Mouse (Mus musculus): ENCODE measurements around the gene Tmem176b.
"Not testable (repeated sequence)": the region's sequence is repeated elsewhere in the genome, so short reads cannot be mapped to it uniquely, and the experiment has no call there.

Gene Tmem176b

DNA sequence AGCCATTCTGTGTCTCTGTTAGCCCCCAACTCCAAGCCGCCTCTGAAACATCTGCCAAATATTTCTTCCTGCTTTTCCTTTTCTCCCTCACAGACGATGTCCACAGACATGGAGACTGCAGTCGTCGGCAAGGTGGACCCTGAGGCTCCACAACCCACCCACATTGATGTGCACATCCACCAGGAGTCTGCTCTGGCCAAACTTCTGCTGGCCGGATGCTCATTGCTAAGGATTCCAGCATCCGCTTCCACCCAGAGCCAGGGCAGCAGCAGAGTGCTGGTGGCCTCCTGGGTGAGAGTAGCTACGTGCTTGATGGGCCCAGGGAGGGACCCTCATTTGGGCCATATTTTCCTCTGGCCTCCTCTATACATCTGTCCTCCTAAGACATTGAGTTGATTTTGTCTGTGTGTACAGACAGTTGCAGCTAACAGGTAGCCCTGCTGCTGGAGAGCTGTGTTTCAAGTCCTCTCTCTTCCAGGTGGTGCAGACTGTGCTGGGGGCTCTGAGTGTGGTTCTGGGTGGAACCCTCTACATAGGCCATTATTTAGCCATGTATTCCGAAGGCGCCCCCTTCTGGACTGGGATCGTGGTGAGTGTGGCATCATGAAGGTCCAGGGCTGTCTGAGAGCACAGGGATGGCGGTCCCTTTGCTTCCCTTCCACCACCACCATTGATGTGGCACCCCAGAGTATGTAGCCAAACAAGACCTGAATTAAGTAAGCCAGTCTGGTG, 981 bp upstream of the Tmem176b start:
- peak; percentile 61 for DNase-seq (ENCODE audit: low read depth, low spot score)

DNA sequence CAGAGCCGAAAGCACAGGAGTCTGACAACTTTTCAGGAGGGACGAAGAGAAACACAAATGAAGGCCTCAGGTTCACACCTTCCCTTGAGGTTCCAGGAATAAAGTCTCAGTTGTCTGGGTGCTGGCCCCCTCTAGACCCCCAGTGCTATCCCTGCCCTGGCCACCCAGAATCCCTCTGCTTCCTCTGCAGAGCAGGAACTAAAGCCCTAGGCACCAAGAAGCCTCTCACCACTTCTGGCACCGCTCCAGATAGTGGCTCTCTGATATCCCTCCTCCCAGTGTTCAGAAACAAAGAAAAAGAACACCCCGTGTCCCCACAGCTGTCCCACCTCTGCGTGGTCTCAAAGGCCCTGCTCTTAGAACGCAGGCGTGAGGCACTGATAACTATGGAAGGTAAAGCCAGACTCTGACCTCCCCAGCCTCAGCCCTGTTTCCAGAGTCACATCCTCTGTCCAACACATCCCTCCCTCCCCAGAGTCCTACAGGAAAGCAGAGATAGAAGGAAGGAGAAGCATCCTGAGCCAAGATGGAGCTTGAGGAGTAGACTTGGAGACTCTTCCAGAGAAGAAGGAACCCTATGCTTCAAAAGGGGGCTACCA, 826 bp downstream of the Tmem176b start, which contains the start of gene Tmem176a:
Tmem176a (plus strand) TSS at position 549 of the 599 bp plus-strand sequence.
- no peak for DNase-seq (ENCODE audit: low read depth, low spot score)

DNA sequence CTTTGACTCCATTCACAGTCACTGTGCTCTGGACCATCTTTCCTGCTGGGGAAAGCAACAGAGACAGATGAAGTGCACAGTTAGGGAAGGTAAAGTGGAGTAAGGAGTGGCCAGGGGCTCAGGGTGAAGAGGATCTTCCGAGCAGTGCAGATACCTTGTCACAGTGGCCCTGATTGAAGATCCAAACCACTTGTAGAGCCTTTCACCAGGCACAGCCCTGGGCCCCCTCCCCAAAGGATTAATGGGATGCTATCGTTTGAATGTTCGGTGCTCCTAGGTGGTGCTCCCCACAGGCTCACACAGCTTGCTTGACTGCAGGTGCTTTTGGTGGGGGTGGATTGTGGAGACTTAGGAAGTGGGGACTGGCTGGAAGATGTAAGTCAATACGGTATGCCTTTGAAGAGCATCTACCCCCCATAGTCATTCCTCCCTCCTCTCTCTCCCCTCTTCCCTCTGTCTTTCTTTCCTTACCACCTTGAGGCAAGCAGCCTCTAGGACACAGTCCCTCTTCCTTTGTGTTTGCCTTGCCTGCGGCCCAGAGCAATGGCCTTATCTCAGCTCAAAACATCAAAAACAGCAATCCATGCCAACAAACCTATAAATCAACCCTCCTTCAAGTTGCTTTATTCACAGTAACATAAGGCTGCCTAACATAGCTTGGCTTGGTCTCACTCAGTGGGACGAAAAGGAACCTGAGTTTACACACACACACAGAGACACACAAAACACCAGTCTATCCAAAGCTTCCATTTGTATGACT, 2.8 kb downstream of the Tmem176b start:
- no peak for DNase-seq (ENCODE audit: low read depth, low spot score)

DNA sequence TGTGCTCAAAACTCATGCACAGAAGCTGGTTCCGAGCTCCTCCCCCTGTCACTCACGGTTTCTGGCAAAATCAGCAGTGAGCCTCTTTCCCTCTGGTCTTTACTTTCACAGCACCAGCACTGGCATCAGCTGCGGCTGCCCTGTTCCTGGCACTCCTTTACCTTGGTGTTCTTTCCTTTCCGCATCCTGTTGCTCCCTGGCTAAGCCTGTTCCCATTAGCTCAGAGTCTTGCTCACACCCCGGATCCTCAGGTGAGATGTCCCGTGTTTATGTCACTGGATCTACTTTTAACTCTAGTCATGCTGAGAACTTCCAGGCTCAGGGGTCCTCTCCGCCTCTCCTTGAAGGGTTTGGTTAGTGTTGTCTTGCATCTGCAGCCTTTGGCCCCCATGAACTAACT, 3.8 kb downstream of the Tmem176b start:
- no peak for DNase-seq (ENCODE audit: low read depth, low spot score)

DNA sequence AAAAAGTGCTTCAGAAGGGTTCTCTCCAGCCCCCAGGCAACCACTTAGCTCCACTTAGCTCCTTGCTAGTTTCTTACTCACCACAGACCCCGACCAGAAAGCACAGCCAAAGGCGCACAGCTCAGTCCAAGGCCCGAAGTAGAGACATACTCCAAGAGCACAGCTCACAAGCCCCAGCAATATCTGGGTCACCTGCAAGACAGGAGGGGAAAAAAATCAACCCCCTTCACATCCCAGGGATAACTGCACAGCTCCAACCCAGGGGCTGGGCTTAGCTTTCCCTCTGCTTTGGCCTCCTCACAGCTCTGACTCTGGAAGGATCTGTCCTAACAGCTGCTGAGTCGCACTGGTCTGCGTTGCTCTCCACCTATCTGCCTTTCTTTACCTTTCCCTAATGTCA, 5.2 kb downstream of the Tmem176b start:
- no peak for DNase-seq (ENCODE audit: low read depth, low spot score)

DNA sequence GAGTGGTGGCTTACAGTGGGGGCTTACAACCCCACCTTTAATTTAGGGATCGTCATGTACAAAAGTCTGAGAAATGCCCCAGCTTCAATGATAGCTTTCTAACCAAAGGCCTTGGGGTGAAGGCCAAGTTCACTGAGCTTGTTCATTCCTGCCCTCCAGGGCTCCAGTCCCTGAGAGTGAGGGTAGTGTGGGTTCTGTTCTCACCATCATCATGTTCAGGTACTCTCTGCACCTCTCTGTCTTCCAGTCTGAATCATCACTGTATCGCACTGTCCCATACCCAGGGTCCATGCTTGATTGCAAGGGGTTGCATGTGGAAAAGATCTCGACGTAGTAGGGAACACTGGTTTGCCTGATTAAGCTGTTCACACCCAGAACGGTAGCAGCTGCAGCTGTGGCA, 6.1 kb downstream of the Tmem176b start:
- no peak for DNase-seq (ENCODE audit: low read depth, low spot score)

DNA sequence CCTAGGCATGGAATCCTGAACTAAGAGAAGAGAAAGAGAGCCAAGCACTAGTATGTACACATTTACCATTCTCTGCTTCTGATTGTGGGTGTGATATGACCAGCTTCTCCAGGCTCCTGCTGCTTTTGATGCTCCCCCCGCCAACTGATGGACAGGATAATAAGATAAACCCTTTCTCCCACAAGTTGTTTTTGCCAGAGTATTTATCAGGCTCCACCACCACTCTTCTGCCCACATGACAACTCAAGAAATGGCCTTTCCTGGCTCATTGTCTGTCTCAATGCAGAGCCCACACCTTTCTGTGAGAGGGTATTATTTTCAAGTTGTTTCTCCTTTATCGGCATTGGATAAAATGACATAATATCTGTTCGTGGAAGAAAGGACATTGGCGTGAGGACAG, 7.8 kb downstream of the Tmem176b start:
- DNase-seq (ENCODE audit: low read depth, low spot score), result no peak

DNA sequence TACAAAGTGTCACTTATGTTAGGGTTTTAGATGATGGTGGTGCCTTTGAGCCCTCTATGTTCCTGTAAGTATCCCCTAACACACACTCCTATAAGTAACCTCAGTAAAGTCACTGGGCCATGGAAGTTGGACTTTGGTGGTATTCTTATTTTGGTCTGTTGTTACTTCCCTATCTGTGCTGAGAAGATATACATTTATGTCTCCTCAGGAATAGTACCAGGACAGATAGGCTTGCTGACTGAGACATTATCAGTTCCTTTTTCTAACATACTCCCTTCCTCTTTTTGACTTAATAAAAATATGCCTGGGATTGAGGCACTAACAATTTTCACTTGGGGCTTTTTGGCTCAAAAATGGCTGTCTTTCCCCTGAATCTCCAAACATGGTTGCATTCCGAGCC, 8.9 kb downstream of the Tmem176b start:
- DNase-seq (ENCODE audit: low read depth, low spot score), result peak; percentile 43

DNA sequence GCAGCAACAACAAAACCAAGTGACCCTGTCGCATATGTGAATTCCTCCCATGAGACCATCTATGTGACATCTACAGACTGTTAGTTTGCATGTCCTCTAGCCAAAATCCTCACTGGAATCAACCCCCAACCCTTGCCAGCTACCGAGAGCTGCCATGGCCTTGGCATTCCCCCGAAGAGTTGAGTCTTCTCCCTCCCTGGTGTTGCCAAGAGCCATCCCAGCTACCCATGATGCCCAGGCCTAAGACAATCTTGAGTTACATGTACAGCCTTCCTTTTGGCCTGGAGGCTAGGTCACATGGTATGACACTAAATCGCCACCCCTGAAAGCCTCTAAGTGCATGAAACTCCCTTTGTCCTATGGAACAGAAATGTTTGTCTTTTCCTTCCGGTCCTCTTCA, 10.2 kb downstream of the Tmem176b start:
- no peak for DNase-seq (ENCODE audit: low read depth, low spot score)

DNA sequence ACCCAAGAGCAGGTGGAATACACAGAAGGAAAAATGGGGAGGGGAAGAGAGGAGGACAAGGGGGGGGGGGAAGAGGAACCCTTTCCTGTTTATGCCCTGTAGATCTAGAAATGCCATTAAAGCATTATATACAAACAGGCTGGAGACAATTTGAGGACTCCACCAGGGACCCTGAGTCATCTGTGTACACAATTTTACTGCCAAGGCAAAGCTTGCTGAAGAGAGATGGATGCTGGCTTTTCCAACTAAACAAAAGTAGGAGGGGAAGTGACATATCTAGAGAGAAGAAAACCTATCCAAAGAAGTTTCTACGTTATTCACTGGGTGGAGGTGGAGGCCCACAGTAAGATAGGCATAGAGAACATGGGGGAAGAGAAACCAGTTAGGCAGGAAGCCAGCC, 11.1 kb downstream of the Tmem176b start:
- DNase-seq (ENCODE audit: low read depth, low spot score), result no peak

DNA sequence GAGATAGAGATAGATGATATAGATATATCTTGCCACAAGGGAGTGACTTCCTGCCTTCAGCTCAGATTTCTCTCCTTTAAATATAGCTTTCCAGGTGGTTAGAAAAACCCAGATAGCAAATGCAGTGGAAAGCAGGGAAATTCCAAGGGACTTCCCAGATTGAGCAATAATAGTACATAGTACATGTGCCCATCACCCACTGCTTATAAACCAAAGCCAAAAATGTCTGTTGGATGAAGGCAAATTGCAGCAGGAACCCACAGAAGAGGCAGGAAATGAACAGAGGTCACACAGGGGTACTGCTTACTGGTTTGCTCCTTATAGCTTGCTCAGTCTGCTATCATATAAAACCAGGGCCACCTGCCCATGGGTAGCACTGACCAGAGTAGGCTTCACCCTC, 11.6 kb downstream of the Tmem176b start:
- DNase-seq (ENCODE audit: low read depth, low spot score), result peak; percentile 62

DNA sequence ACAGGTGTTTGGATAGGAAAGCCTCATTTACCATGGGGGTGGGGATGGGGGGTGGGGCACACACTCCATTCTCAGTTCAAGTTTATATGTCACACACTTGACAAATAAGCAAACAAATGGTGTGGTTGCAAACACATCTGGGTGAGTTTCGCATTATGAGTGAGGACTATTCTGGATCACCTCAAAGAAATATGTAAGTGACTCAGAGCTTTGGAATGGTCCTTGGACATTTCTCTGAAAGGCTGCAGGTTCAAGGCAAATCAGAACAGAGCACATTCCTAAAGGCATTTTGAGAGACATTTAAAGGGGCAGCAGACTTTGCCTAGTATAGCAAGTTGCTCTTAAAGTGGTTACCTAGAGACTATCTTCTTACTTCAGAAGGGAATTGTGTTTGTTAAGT, 12.3 kb downstream of the Tmem176b start:
- DNase-seq (ENCODE audit: low read depth, low spot score), result peak; percentile 55

DNA sequence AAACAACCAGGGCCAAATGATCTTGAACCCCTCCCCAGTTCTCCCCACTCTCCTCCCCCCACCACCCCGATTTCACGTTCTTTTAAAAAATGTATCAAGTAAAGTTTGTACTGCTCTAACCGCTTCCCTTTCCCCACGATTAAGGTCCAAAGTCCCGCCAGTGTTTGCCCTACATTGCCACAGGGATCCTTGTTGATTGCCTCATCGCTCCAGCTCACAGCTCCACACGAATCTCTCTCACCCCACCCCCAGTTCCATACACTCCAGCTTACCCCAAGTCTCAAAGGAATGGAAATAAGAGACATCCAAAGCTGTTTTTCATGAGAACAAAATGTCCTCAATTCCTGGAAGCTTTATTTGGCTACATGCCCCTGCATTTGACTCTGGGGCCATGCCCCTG, 16.3 kb downstream of the Tmem176b start:
- no peak for DNase-seq (ENCODE audit: low read depth, low spot score)

DNA sequence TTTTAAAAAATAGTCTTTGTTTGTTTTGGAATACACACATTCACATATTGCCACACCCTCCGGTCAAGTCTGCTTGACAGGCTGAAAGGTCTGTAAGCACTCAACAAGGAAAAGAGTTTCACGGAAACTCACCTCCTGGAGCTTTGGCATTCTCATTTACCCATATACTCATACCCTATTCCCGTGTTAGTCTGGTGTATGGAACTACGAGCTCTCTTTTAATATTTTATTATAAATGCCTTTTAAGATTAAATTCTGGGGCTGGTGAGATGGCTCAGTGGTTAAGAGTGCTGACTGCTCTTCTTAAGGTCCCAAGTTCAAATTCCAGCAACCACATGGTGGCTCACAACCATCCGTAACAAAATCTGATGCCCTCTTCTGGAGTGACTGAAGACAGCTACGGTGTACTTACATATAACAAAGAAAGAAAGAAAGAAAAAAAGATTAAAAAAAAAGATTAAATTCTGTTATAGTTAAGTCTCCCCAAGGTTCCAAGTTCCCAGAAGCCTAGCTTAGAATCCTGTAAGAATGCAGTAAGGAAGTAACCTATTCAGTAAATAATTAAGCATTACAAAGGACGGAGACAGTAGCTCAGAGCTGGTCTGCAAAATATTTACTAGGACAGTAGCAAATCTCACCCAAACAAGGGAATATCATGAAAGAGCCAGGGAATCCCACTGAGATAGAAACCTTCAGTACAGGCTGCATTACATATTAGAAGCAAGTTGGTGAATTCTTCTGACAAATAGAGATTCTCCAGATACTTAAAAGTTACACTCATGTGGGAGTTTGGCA, 19.1 kb downstream of the Tmem176b start:
- DNase-seq (ENCODE audit: low read depth, low spot score), result not testable (repeated sequence)

DNA sequence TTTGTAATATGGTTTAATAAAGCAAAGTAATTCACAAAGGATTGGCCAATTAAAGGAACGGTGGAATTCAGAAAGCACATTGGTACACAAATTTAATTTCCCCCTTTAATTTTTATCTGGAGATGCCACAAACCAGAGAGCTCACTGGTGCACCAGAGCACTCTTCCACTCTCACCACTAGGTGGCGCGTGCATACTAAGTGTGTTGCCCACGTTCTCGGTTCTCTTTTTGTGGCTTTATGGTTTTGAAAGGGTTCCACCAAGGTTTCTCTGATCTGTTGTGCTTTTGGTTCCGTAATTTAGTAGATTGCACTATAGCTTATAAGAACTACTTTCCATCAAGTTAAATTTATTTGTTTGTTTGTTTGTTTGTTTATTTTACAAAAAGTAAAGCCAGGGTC, 23.5 kb downstream of the Tmem176b start:
- DNase-seq (ENCODE audit: low read depth, low spot score), result peak; percentile 90

DNA sequence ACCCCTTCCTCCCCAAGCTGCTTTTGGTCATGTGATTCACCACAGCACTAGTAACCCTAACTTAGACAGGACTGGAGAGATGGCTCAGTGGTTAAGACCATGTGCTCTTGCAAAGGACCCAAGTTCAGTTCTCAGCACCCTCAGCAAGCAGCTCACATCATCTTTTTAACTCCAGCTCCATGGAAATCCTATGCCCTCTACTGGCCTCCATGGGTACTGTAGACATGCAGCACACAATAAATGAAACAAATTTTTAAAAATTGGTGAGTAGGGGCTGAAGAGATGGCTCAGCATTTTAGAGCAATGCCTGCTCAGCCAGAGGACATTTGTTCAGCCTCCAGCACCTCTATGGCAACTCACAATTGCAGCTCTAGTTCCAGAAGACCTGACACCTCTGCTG, 26.3 kb downstream of the Tmem176b start:
- DNase-seq (ENCODE audit: low read depth, low spot score), result peak; percentile 19

DNA sequence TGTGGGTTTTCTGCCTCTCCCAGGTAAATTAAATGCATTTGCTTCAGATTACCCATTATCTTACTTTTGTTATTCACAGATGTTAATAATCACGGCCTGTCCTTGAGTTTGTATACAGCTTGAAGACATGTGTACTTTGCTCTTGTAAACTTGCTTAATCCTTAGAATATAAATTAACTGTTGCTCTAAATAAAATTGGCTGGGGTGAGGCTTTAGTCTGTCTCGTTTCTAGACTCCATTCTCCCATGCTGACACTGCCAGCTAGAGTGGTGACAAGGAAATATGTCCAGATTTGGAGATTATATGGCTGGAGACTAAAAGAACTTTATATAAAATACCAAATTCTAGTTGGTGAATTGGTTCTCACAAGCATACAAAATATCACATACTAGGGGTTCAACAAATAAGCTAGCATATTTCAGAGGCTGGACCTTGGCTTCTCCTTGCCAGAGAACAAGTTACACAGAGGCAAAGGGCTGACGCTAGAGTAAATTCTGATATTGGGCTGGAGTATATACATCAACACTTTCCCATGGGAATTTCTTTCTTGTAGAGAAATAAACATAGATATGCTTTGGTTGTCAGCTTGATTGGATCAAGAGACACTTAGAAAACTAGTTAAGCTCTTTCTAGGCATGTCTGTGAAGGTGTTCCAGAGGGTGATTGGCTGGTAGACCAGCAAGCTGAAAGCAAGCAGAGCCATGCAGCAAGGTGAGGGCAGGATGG, 31.6 kb downstream of the Tmem176b start:
- no peak for DNase-seq (ENCODE audit: low read depth, low spot score)

DNA sequence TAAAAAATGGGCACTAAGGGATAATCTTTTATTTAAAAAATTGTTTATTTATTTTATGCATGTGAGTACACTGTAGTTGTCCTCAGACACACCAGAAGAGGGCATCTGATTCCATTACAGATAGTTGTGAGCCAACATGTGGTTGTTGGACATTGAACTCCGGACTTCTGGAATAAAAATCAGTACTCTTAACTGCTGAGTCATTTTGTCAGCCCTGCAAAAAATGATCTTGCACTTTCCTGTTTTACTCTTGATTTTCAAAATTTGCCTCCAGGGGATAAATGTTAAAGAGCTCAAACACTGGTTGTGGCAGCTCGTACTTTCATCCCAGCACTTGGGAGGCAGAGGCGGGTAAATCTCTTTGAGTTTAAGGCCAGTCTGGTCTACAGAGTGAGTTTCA, 34.5 kb downstream of the Tmem176b start:
- no peak for DNase-seq (ENCODE audit: low read depth, low spot score)

DNA sequence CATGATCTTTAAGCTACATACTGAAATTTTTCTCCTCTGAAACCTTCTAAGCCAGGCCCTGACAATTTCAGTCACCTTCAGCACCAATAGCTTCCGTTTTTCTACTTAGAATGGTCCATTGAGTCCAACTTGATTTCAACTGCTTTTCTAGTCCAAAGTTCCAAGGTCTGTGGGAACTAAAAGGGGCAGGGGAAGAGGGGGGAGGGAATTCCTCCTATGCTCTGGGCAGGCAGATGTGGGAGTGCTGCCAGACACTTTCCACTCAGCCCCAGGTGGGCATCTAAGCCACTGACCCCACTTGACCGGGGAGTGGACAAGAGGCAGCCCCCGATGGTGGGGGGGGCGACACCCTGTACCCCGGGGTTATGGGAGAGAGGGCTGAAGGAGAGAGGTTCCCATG, 37.0 kb downstream of the Tmem176b start:
- no peak for DNase-seq (ENCODE audit: low read depth, low spot score)

DNA sequence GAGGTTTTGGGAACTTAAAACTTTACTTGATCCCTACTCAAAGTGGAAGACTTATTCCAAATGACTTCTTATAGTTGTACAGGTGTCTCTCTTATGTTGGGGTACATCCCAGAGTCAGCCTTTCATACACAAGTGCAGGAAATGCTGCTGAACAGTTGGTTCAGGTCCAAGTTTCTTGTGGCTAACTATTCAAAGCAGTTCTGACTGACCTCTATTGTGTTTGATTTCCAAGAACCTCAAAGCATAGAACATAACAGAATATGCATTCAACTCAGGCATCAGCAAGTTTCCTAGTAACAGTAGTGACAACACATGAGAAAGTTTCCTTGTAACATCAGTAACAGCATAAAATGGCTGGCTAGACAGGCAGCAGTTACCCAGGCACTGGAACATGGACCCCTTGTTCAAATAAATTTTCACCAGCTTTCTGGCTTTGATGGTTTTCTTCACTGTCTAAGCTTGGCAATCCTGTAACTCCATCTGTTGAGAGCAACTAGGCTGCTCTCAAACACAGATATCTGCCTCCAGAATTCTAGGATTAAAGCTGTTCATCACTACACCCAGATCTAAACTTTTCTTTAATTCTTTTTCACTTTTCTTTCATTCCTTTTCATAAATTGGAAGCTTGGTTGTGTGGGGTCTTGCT, 37.8 kb downstream of the Tmem176b start:
- no peak for DNase-seq (ENCODE audit: low read depth, low spot score)

DNA sequence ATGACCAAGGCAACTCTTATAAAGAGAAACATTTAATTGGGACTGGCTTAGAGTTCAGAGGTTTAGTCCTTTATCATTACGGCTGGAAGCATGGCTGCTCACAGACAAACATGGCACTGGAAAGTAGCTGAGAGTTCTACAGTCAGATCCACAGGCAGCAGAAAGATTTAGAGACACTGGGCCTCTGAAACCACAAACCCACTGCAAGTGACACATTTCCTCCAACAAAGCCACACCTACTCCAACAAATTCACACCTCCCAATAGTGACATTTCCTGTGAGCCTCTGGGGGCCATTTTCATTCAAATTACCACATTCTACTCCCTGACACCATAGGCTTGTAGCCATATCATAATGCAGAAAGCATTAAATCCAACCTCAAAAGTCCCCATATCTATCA, 39.4 kb downstream of the Tmem176b start:
- no peak for DNase-seq (ENCODE audit: low read depth, low spot score)

Data from A20 (cell line).